Mouse (Mus musculus) regulatory T cell (primary cell): Measurements from ENCODE around the gene Ahnak.
"Not testable (repeated sequence)": the region's sequence is repeated elsewhere in the genome, so short reads cannot be mapped to it uniquely, and the experiment has no call there.

Source experiments
- in situ Hi-C: fragments of 300-600 bp; cut with MboI, MseI; formaldehyde crosslinking; loops from one replicate; pipeline ENCODE4 v1.15.1; 2025; ENCODE audit warnings: high pct_unique_total_duplicates

Gene Ahnak

GRCm38 (mm10) chr19:9083892-9084291 lies 94.8 kb downstream of the Ahnak start:
- in situ Hi-C loops: not testable (repeated sequence)

- in situ Hi-C loops: no loop called here
Observed at GRCm38 (mm10) chr19:9087821-9088220, 98.7 kb downstream of the Ahnak start, which contains the start of gene Scgb1a1. Gene Scgb1a1, minus strand, starts transcription at chr19:9087958.

GRCm38 (mm10) chr19:9090191-9090590 lies 101.1 kb downstream of the Ahnak start:
- in situ Hi-C loops: no loop called here

- in situ Hi-C loops: no loop called here
Observed at GRCm38 (mm10) chr19:9090709-9091108, 101.6 kb downstream of the Ahnak start.

- in situ Hi-C loops: no loop called here
Observed at GRCm38 (mm10) chr19:9095111-9095510, 106.0 kb downstream of the Ahnak start.

GRCm38 (mm10) chr19:9097441-9097840 lies 108.4 kb downstream of the Ahnak start:
- in situ Hi-C loops: no loop called here

GRCm38 (mm10) chr19:9099751-9100150 lies 110.7 kb downstream of the Ahnak start:
- in situ Hi-C loops: no loop called here

GRCm38 (mm10) chr19:9100297-9101061 lies 111.4 kb downstream of the Ahnak start:
- in situ Hi-C loops: no loop called here

- in situ Hi-C loops: no loop called here
Observed at GRCm38 (mm10) chr19:9101062-9101457, 112.0 kb downstream of the Ahnak start.

- in situ Hi-C loops: no loop called here
Observed at GRCm38 (mm10) chr19:9103986-9104385, 114.9 kb downstream of the Ahnak start.

- in situ Hi-C loops: no loop called here
Observed at GRCm38 (mm10) chr19:9105101-9105685, 116.1 kb downstream of the Ahnak start.

- in situ Hi-C loops: no loop called here
Observed at GRCm38 (mm10) chr19:9106096-9106495, 117.0 kb downstream of the Ahnak start.

GRCm38 (mm10) chr19:9106751-9107378 lies 117.8 kb downstream of the Ahnak start:
- in situ Hi-C loops: no loop called here

GRCm38 (mm10) chr19:9107379-9107755 lies 118.3 kb downstream of the Ahnak start:
- in situ Hi-C loops: no loop called here

- in situ Hi-C loops: no loop called here
Observed at GRCm38 (mm10) chr19:9108536-9108935, 119.5 kb downstream of the Ahnak start.

- in situ Hi-C loops: loop anchor here (5.0 kb wide), 1 partner anchor 263 kb away; no protein-coding TSS in a partner anchor
Observed at GRCm38 (mm10) chr19:9110182-9110869, 121.2 kb downstream of the Ahnak start.

- in situ Hi-C loops: loop anchor here (5.0 kb wide), 1 partner anchor 265 kb away; no protein-coding TSS in a partner anchor
Observed at GRCm38 (mm10) chr19:9112043-9112442, 123.0 kb downstream of the Ahnak start.

GRCm38 (mm10) chr19:9116268-9116667 lies 127.2 kb downstream of the Ahnak start:
- in situ Hi-C loops: no loop called here

- in situ Hi-C loops: no loop called here
Observed at GRCm38 (mm10) chr19:9117275-9117674, 128.2 kb downstream of the Ahnak start.

- in situ Hi-C loops: no loop called here
Observed at GRCm38 (mm10) chr19:9119655-9120425, 130.8 kb downstream of the Ahnak start.

GRCm38 (mm10) chr19:9122390-9122789 lies 133.3 kb downstream of the Ahnak start:
- in situ Hi-C loops: no loop called here
